Mouse (Mus musculus): ENCODE data around the gene Colec11. TPM values are rescaled to one million over a fixed set of nuclear protein-coding genes. Genes with fewer than 3 reads are reported as not detected.
A peak's percentile ranks its signal among the peaks of the same experiment; 100 is the strongest.

Gene Colec11
- total RNA-seq, 2 experiments from 2014 or later: 7.5 to 12.7 TPM

- DNase-seq: peak; percentile 83
Observed at GRCm38 (mm10) chr12:28602259-28602658, 20.9 kb downstream of the Colec11 start.

GRCm38 (mm10) chr12:28598526-28598991, 24.6 kb downstream of the Colec11 start:
- DNase-seq: no peak

GRCm38 (mm10) chr12:28598110-28598509, 25.1 kb downstream of the Colec11 start:
- DNase-seq: no peak

- DNase-seq: peak; percentile 30
Observed at GRCm38 (mm10) chr12:28597699-28598098, 25.5 kb downstream of the Colec11 start.

- no peak for DNase-seq
Observed at GRCm38 (mm10) chr12:28596851-28597250, 26.3 kb downstream of the Colec11 start.

GRCm38 (mm10) chr12:28590428-28590827, 32.7 kb downstream of the Colec11 start:
- DNase-seq: no peak

- DNase-seq: peak; percentile 89
Observed at GRCm38 (mm10) chr12:28589090-28589868, 33.9 kb downstream of the Colec11 start.

GRCm38 (mm10) chr12:28587949-28588348, 35.2 kb downstream of the Colec11 start:
- no peak for DNase-seq

- DNase-seq: no peak
Observed at GRCm38 (mm10) chr12:28584036-28584435, 39.1 kb downstream of the Colec11 start.

- DNase-seq: no peak
Observed at GRCm38 (mm10) chr12:28582423-28582822, 40.8 kb downstream of the Colec11 start, which contains the start of gene Allc. Gene Allc, minus strand, starts transcription at chr12:28582523.

GRCm38 (mm10) chr12:28579132-28579531, 44.0 kb downstream of the Colec11 start:
- peak; percentile 37 for DNase-seq

GRCm38 (mm10) chr12:28578147-28578546, 45.0 kb downstream of the Colec11 start:
- DNase-seq: no peak

- no peak for DNase-seq
Observed at GRCm38 (mm10) chr12:28575366-28576070, 47.7 kb downstream of the Colec11 start.

- DNase-seq: no peak
Observed at GRCm38 (mm10) chr12:28572241-28572640, 50.9 kb downstream of the Colec11 start.

- no peak for DNase-seq
Observed at GRCm38 (mm10) chr12:28552299-28552698, 70.9 kb downstream of the Colec11 start, which contains the start of gene Dcdc2c. Gene Dcdc2c, minus strand, starts transcription at chr12:28552399.

GRCm38 (mm10) chr12:28551775-28552174, 71.4 kb downstream of the Colec11 start:
- no peak for DNase-seq

- no peak for DNase-seq
Observed at GRCm38 (mm10) chr12:28548887-28549286, 74.3 kb downstream of the Colec11 start.

Other genes with a start within 250 kb of the Colec11 start
- gene Dcdc2c, start 71.0 kb downstream of the Colec11 start, total RNA-seq (2021): not detected
- gene Allc, start 40.9 kb downstream of the Colec11 start, total RNA-seq (2021): not detected
- 100 to 1,000 TPM; 512 to 544 TPM for gene Rps7, start 12.6 kb upstream of the Colec11 start, total RNA-seq (2021)
- 10 to 100 TPM; 12.4 to 12.7 TPM for gene Rnaseh1, start 26.2 kb upstream of the Colec11 start, total RNA-seq (2021)
- 10 to 100 TPM; 55.4 to 62.9 TPM for gene Adi1, start 51.9 kb upstream of the Colec11 start, total RNA-seq (2021)
- 10 to 100 TPM; 29.0 to 37.3 TPM for gene Trappc12, start 127.1 kb upstream of the Colec11 start, total RNA-seq (2021)
- 10 to 100 TPM; 14.8 to 15.5 TPM for gene Eipr1, start 128.4 kb upstream of the Colec11 start, total RNA-seq (2021)